Mouse (Mus musculus) layer of hippocampus, adult 2 months (tissue): Measurements from ENCODE around the gene Top2a. TPM values are rescaled to one million over a fixed set of nuclear protein-coding genes. Genes with fewer than 3 reads are reported as not detected.

Experiments used
- DNase-seq, 2 experiments: peaks; one replicate each; pipeline ENCODE4 v3.0.0; 2022; ENCODE audit warnings: low spot score in 2 of 2
- H3K27ac ChIP-seq: fragments of 200-600 bp; 2 replicates; pipeline ENCODE4 v1.8.1; 2022
- H3K4me3 ChIP-seq: fragments of 200-600 bp; 2 replicates; pipeline ENCODE4 v1.8.1; 2022; ENCODE audit warnings: mild to moderate bottlenecking
- CTCF ChIP-seq: fragments of 200-600 bp; conservative IDR thresholded peaks from 2 replicates; pipeline ENCODE4 v1.8.1; 2022; ENCODE audit warnings: antibody characterized with exemption, mild to moderate bottlenecking, moderate library complexity
- long read RNA-seq, 2 experiments: library from polyadenylated mRNA; stranded (forward); transcript quantifications; one replicate each; pipeline ENCODE4 v2.0.0; 2021; ENCODE audit warnings: borderline mapping rate in 2 of 2
- total RNA-seq, 2 experiments: library from RNA; stranded (reverse); gene quantifications; 2 replicates each; pipeline ENCODE4 v1.2.3; 2021

The Top2a gene
- total RNA-seq: 1 to 10 TPM; 1.7 to 3.0 TPM
- long read RNA-seq, experiment 1, partial matches to known transcripts: 0 of 1 reads
- long read RNA-seq, experiment 1, other reads (novel, unspliced or antisense): 1 of 1 reads
- long read RNA-seq, experiment 2, partial matches to known transcripts: 1 of 2 reads
- long read RNA-seq, experiment 2, other reads (novel, unspliced or antisense): 1 of 2 reads

GRCm38 (mm10) chr11:99023500-99024467, at the start of gene Top2a:
Gene Top2a (minus strand): TSS chr11:99024189.
- no peak for TF ChIP-seq CTCF
- DNase-seq: peak; percentile 95 to 96
- peak within 1 kb of the TSS; percentile 55 for H3K4me3 ChIP-seq
- peak within 1 kb of the TSS; percentile 39; the same call in 1 of the 2 replicates for H3K27ac ChIP-seq

- no peak for TF ChIP-seq CTCF
These were observed 49.8 kb upstream of the Top2a start for GRCm38 (mm10) chr11:99073781-99074180.

GRCm38 (mm10) chr11:99071866-99072265, 47.9 kb upstream of the Top2a start:
- Histone ChIP-seq H3K27ac (no peak overlapping the region), H3K4me3 (no peak overlapping the region)
- TF ChIP-seq CTCF: no peak
- no peak for DNase-seq

More at GRCm38 (mm10) chr11:99073781-99074180, 49.8 kb upstream of the Top2a start:
- no peak for DNase-seq
- no peak overlapping the region for H3K27ac ChIP-seq
- H3K4me3 ChIP-seq: no peak overlapping the region

- no peak for TF ChIP-seq CTCF
- no peak overlapping the region for H3K4me3 ChIP-seq
These were observed 44.5 kb upstream of the Top2a start for GRCm38 (mm10) chr11:99068455-99068854.

GRCm38 (mm10) chr11:99067591-99067990, 43.6 kb upstream of the Top2a start:
- no peak for DNase-seq
- H3K4me3 ChIP-seq: no peak overlapping the region
- TF ChIP-seq CTCF: no peak
- no peak overlapping the region for H3K27ac ChIP-seq

More at GRCm38 (mm10) chr11:99068455-99068854, 44.5 kb upstream of the Top2a start:
- no peak for DNase-seq
- H3K27ac ChIP-seq: no peak overlapping the region

GRCm38 (mm10) chr11:99065979-99066378, 42.0 kb upstream of the Top2a start:
- DNase-seq: peak; percentile 84
- TF ChIP-seq CTCF: peak; percentile 78
- H3K27ac ChIP-seq: peak overlapping the region; percentile 51; the same call in 1 of the 2 replicates

GRCm38 (mm10) chr11:99065353-99065752, 41.4 kb upstream of the Top2a start:
- no peak overlapping the region for H3K4me3 ChIP-seq
- DNase-seq: no peak
- peak overlapping the region; percentile 51; the same call in 1 of the 2 replicates for H3K27ac ChIP-seq
- no peak for TF ChIP-seq CTCF

More at GRCm38 (mm10) chr11:99065979-99066378, 42.0 kb upstream of the Top2a start:
- H3K4me3 ChIP-seq: no peak overlapping the region

- no peak for DNase-seq
- Histone ChIP-seq H3K4me3 (no peak overlapping the region), H3K27ac (no peak overlapping the region)
- no peak for TF ChIP-seq CTCF
These were observed 39.6 kb upstream of the Top2a start for GRCm38 (mm10) chr11:99063406-99064131.

GRCm38 (mm10) chr11:99062661-99063060, 38.7 kb upstream of the Top2a start:
- Histone ChIP-seq H3K4me3 (no peak overlapping the region), H3K27ac (no peak overlapping the region)
- DNase-seq: no peak
- TF ChIP-seq CTCF: no peak

- Histone ChIP-seq H3K4me3 (no peak overlapping the region), H3K27ac (no peak overlapping the region)
- no peak for TF ChIP-seq CTCF
- no peak for DNase-seq
These were observed 36.4 kb upstream of the Top2a start for GRCm38 (mm10) chr11:99060435-99060834.

- TF ChIP-seq CTCF: no peak
- Histone ChIP-seq H3K4me3 (no peak overlapping the region), H3K27ac (no peak overlapping the region)
- no peak for DNase-seq
These were observed 31.8 kb upstream of the Top2a start for GRCm38 (mm10) chr11:99055571-99056452.

GRCm38 (mm10) chr11:99055143-99055542, 31.2 kb upstream of the Top2a start:
- no peak overlapping the region for H3K27ac ChIP-seq
- no peak overlapping the region for H3K4me3 ChIP-seq
- no peak for DNase-seq
- no peak for TF ChIP-seq CTCF
